Mouse (Mus musculus) G1E (cell line): Measurements from ENCODE around the gene Dnal4. TPM values are rescaled to one million over a fixed set of nuclear protein-coding genes. Genes with fewer than 3 reads are reported as not detected.

ENCODE experiments used
- ATAC-seq: 2 replicates; pipeline ENCODE4 v1.8.0; 2016; ENCODE audit warnings: mild to moderate bottlenecking; ENCODE audit not compliant: insufficient number of reproducible peaks, poor library complexity, low FRiP score, severe bottlenecking; ENCODE audit errors: extremely low read depth
- DNase-seq: peaks from one replicate; pipeline ENCODE4 v3.0.0; 2012; ENCODE audit warnings: low spot score
- H3K27me3 ChIP-seq: 2 replicates; pipeline ENCODE4 v1.6.1; 2012; ENCODE audit warnings: mild to moderate bottlenecking, low read length, inconsistent platforms; ENCODE audit not compliant: insufficient read depth
- H3K36me3 ChIP-seq: replicated peaks from 2 replicates; pipeline ENCODE3; 2012; ENCODE audit warnings: mild to moderate bottlenecking, inconsistent platforms
- H3K4me1 ChIP-seq: 2 replicates; pipeline ENCODE4 v1.6.1; 2012; ENCODE audit warnings: low read depth, low read length, inconsistent platforms, mixed read lengths; ENCODE audit not compliant: insufficient read depth
- H3K4me3 ChIP-seq: 2 replicates; pipeline ENCODE4 v1.5.1; 2012; ENCODE audit warnings: low read depth, mild to moderate bottlenecking, inconsistent platforms, low read length, moderate library complexity, mixed read lengths
- H3K9me3 ChIP-seq: replicated peaks from 2 replicates; pipeline ENCODE4 v1.6.1; 2012; ENCODE audit warnings: inconsistent platforms
- CTCF ChIP-seq: IDR thresholded peaks from 2 replicates; pipeline ENCODE4 v1.5.1; 2012; ENCODE audit warnings: low read depth, low read length, inconsistent platforms, mixed read lengths
- GATA1 ChIP-seq: IDR thresholded peaks from 2 replicates; pipeline ENCODE4 v1.6.1; 2012; ENCODE audit warnings: borderline replicate concordance, low read length, inconsistent platforms, mixed read lengths
- GATA2 ChIP-seq: IDR thresholded peaks from 2 replicates; pipeline ENCODE4 v1.6.1; 2012; ENCODE audit warnings: low read depth, low read length, inconsistent platforms, borderline replicate concordance
- POLR2AphosphoS5 ChIP-seq: IDR thresholded peaks from 2 replicates; pipeline ENCODE4 v1.6.1; 2012; ENCODE audit warnings: low read depth, low read length, inconsistent platforms; ENCODE audit not compliant: insufficient replicate concordance
- TAL1 ChIP-seq: conservative IDR thresholded peaks from 2 replicates; pipeline ENCODE4 v1.6.1; 2012; ENCODE audit warnings: low read depth, low read length, inconsistent platforms, mixed read lengths
- polyA plus RNA-seq: library from polyadenylated mRNA; stranded (reverse); fragments of >175 nt; gene quantifications from 2 replicates; pipeline ENCODE4 v1.2.3, GENCODE M21; 2012
- total RNA-seq, 2 experiments: library from RNA; stranded (forward) in 1 of 2; stranded (reverse) in 1 of 2; fragments of 200-1000 nt in 1 of 2; fragments of >200 nt in 1 of 2; fragmentation: Nextera tagmentation in 1 of 2; gene quantifications; 2 replicates each; pipeline ENCODE4 v1.2.3; 2014 to 2017

The Dnal4 gene
- total and polyA plus RNA-seq, 3 experiments: 13.1 to 29.7 (median 15.2) TPM

DNA sequence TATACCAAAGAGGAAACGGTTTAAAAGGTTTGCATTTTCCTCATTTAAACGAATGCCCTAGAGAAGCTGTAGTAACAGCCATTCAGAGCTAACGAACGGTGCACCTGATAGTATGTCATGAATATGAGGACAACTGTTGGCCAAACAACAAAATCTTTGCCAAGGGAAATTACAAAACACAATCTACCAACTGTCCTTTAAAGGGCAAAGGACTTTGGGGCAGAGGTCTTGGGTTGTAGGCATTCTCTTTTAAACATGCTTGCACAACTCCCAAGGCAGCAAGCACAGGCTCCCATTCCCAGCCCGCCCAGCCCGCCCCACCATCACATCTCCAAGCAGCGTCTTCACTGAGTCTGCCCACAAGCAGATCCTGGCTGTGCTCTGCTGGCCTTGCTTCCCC lies 46.1 kb downstream of the Dnal4 start:
- no peaks in the 10 kb centered on the region for H3K9me3 ChIP-seq
- peaks cover 87% of the 10 kb centered on the region for H3K36me3 ChIP-seq
- DNase-seq (no peak), ATAC-seq (no peak)
- no peaks in the 10 kb centered on the region for H3K27me3 ChIP-seq
- H3K4me3 ChIP-seq: no peak overlapping the region
- peaks cover 10% of the 10 kb centered on the region; the same call in 1 of the 2 replicates for H3K4me1 ChIP-seq
- no peak for TF ChIP-seq POLR2AphosphoS5
- TF ChIP-seq CTCF: no peak
- TF ChIP-seq GATA1: no peak
- no peak for TF ChIP-seq TAL1
- no peak for TF ChIP-seq GATA2

DNA sequence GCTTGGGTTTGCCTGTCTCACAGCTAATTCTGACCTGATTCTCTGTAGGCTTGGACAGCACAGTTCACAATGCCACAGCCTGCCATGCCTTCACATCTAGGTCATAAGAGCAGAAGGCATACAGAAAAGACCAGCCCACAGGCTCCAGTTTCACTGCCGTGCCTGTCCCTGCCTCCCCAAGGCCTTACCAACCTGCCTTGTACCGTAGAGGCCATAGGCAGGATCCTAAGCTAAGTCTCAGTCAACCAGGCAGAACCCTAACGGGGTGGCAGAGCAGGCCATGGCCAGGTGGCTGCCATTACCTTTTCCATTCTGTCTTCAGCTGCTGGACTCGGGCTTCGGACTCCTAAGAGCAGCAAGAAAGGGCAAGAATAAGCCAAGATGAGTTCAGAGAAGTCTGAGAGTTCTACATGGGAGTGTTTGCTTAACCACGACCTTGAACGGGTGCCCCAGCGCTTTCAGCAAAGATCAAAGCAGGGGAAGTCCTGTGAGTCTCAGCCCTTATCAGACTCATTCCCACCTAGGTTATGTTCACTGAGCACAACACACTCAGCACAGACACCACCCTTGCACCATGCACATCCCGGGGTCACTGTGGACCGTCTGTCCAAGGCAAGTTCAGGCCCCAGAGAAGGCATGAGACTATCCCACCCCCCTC lies 48.8 kb downstream of the Dnal4 start:
- H3K4me3 ChIP-seq: no peak overlapping the region
- H3K9me3 ChIP-seq: no peaks in the 10 kb centered on the region
- DNase-seq (no peak), ATAC-seq (no peak)
- H3K27me3 ChIP-seq: no peaks in the 10 kb centered on the region
- TF ChIP-seq TAL1 (no peak), GATA2 (no peak), CTCF (no peak), POLR2AphosphoS5 (no peak), GATA1 (no peak)
- peaks cover 9% of the 10 kb centered on the region for H3K4me1 ChIP-seq
- H3K36me3 ChIP-seq: peaks cover 90% of the 10 kb centered on the region

DNA sequence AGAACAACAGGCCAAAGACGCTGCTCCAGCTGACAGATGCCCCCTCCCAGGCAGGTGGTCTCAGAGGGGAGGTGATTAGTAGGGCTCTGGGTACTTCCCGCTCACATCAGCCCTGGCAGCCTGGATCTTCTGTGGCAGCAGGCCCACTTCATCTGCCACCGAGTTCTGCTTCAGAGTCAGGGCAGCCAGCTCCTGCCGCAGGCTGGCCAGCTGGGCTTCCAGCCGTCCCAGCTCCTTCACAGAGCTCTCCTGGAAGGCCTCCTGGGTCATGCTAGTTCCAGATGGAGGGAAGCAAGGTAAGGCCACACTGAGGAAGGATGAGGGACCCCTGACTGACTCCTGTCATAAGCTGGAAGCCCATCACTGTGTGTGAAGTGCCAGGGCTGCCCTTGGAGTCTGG lies 49.3 kb downstream of the Dnal4 start:
- DNase-seq (no peak), ATAC-seq (no peak)
- Histone ChIP-seq H3K27me3 (no peaks in the 10 kb centered on the region), H3K4me3 (no peak overlapping the region), H3K36me3 (peaks cover 90% of the 10 kb centered on the region), H3K4me1 (peaks cover 12% of the 10 kb centered on the region), H3K9me3 (no peaks in the 10 kb centered on the region)
- TF ChIP-seq GATA1: no peak
- no peak for TF ChIP-seq CTCF

DNA sequence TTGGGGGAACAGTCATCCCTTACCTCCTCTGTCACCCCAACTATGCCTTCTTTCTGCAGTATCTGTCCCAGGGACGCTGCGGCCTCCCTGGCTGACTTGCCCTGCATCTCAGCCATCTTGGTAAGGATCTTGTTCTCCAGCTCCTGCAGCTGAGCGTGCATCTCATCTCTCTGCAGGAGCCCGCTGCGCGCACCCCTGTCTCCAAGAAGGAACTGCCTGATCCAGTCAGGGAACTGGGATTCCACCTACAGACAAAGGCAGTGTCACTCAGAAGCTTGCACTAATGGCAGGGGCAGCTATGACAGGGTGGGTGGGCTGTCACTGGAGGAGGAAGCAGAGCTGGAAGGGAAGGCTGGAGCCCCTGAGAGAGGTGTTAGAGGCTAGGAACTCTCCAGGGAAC lies 49.8 kb downstream of the Dnal4 start:
- Histone ChIP-seq H3K36me3 (peaks cover 90% of the 10 kb centered on the region), H3K9me3 (no peaks in the 10 kb centered on the region), H3K27me3 (no peaks in the 10 kb centered on the region), H3K4me1 (peaks cover 13% of the 10 kb centered on the region), H3K4me3 (no peak overlapping the region)
- no peak for ATAC-seq
- no peak for DNase-seq
- no peak for TF ChIP-seq TAL1
- no peak for TF ChIP-seq POLR2AphosphoS5
- no peak for TF ChIP-seq CTCF
- no peak for TF ChIP-seq GATA1
- no peak for TF ChIP-seq GATA2

DNA sequence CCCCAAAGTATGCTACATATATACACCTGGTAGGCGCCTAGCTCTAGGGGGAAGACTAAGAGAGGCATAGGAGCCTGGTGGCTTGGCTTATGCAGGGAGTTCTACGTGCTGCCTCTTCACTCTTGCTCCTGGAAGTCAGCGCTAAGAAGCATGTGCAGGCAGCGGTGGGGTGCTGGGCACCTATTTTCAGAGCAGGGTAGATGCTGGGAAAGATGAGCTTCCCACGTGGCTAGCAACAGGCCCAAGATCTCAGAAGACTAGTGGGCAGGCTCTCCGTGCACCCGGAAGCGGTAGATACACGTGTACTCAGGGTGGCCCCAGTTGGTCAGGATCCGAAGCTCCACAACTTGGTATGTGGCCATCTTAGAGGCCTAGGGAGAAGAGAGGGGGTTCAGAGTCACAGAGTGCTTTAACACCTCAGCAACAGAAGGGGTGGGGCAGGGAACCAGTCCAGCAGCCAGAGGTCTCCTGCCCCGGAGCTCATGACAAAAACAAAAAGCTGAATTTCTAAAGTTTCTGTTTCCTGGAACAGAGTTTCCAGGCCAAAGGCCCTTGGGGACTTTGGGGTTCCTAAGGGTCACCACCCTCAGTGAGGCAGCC lies 52.4 kb downstream of the Dnal4 start:
- DNase-seq (no peak), ATAC-seq (no peak)
- peaks cover 18% of the 10 kb centered on the region for H3K4me1 ChIP-seq
- H3K27me3 ChIP-seq: no peaks in the 10 kb centered on the region
- H3K9me3 ChIP-seq: no peaks in the 10 kb centered on the region
- TF ChIP-seq GATA2 (no peak), GATA1 (no peak), TAL1 (no peak), POLR2AphosphoS5 (no peak), CTCF (no peak)
- H3K36me3 ChIP-seq: peaks cover 94% of the 10 kb centered on the region
- H3K4me3 ChIP-seq: no peak overlapping the region

DNA sequence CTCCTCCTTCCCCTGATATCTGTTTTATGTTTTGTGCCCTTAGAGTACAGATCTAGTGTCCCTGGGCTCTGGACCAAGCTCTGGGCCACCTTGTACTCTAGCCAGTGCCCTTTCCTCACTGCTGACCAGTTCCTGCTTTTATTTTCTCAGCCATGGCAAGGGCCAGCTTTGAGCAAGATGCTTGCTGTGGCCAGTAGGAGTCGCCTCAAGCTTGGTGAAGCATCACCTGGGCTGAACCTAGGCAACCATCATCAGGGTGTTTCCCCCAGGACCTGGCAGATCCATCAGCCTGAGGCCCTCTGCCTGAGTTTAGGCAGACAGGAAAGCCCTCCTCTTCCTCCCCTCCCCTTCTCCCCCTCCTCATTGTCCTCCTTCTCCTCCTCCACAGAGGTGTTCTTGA lies 54.2 kb downstream of the Dnal4 start:
- 0 out of 2 replicates have a peak, but pooled peaks have one; percentile 5 for TF ChIP-seq CTCF
- no peak for TF ChIP-seq POLR2AphosphoS5
- no peak for TF ChIP-seq GATA2
- TF ChIP-seq TAL1: no peak
- no peak for TF ChIP-seq GATA1
- no peaks in the 10 kb centered on the region for H3K9me3 ChIP-seq
- no peaks in the 10 kb centered on the region for H3K27me3 ChIP-seq
- ATAC-seq (no peak), DNase-seq (peak; percentile 20)
- peaks cover 12% of the 10 kb centered on the region for H3K4me1 ChIP-seq
- no peak overlapping the region for H3K4me3 ChIP-seq
- H3K36me3 ChIP-seq: peaks cover 96% of the 10 kb centered on the region
